18 mouse cellular contexts compared by ENCODE assay signal in genomic region chr7:99366716-99367115, GRCm38 (mm10). TPM values are rescaled to one million over a fixed set of nuclear protein-coding genes. Genes with fewer than 3 reads are reported as not detected.
"Had no signal": no experiment of that assay in that cellular context is flagged by ENCODE, and none has a peak within 500 bp of the region (broad histone marks: within the 10 kb centered on the region; RNA-seq: fewer than 3 reads in every experiment).

No protein-coding gene starts in this region.

- ATAC-seq: intestine, postnatal 0 days; midbrain, embryonic 15.5 days had no signal

- DNase-seq: layer of hippocampus, postnatal 36 days; liver, embryonic 13.5 days; lung, adult 2 months; lung, postnatal 10 days; lung, postnatal 36 days; retina, postnatal 1 day; right cerebral cortex, postnatal 25 days; spleen, adult 18-20 months; thymus, postnatal 25 days had no signal

- H3K4me1 ChIP-seq: liver, embryonic 13.5 days; megakaryocyte, embryonic 14.5 days had no signal

- H3K9ac ChIP-seq: liver, embryonic 13.5 days; midbrain, embryonic 12.5 days; midbrain, embryonic 15.5 days; neural tube, embryonic 13.5 days; stomach, embryonic 15.5 days had no signal

- H3K27me3 ChIP-seq: midbrain, embryonic 15.5 days; neural tube, embryonic 13.5 days; stomach, embryonic 15.5 days had no signal

- H3K4me3 ChIP-seq: left cerebral cortex, adult 2 months; liver, embryonic 13.5 days; megakaryocyte, embryonic 14.5 days; midbrain, embryonic 12.5 days; midbrain, embryonic 15.5 days; myocyte; neural tube, embryonic 13.5 days; stomach, embryonic 15.5 days had no signal

- H3K9me3 ChIP-seq: liver, embryonic 13.5 days; megakaryocyte, embryonic 14.5 days; midbrain, embryonic 15.5 days; neural tube, embryonic 13.5 days; stomach, embryonic 15.5 days had no signal

- H3K36me3 ChIP-seq: liver, embryonic 13.5 days; midbrain, embryonic 12.5 days; midbrain, embryonic 15.5 days; neural tube, embryonic 13.5 days; stomach, embryonic 15.5 days had no signal

- H3K27ac ChIP-seq: left cerebral cortex, adult 2 months; liver, embryonic 13.5 days; midbrain, embryonic 12.5 days; midbrain, embryonic 15.5 days; neural tube, embryonic 13.5 days; stomach, embryonic 15.5 days had no signal

- H3K4me2 ChIP-seq: liver, embryonic 13.5 days; midbrain, embryonic 12.5 days; midbrain, embryonic 15.5 days; neural tube, embryonic 13.5 days; stomach, embryonic 15.5 days had no signal

RNA-seq across cellular contexts. Expression of gene Serpinh1, which starts 13.7 kb away (rescaled TPM):
- total RNA-seq: monocyte, adult 5-6 weeks had no signal
